Mouse (Mus musculus): ENCODE measurements around the gene Edc3.

DNA sequence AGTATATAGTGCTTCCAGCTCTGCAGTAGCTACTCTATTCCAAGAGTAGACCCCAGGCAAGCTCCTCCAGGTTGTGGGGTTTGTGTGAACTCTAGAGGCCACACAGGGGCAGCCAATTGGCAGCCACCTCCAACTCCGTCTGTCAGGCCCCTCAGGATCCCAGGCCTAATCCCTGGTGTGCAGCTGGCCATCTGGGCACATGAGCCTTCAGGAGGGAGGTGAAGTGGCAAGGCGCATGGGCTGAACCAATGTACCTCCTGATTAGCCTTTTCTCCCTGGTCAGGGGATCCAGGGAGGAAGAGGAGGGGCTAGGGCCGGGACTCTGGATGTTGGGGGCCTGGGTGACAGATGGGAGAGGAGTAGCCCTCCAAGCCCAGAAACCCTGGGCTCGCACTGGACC, 67.4 kb downstream of the Edc3 start:
- TF ChIP-seq CTCF (IDR thresholded peaks at IDR 0.05; ENCODE audit: control insufficient read depth, insufficient read depth, insufficient replicate concordance, low read depth, low read length) (no peak), POLR2A (IDR thresholded peaks at IDR 0.05; ENCODE audit: control insufficient read depth, low read depth, low read length) (no peak)

Measured in testis, adult 2 months (tissue).